Mouse (Mus musculus) erythroblast, embryonic 14.5 days (primary cell): Measurements from ENCODE around the gene Hdac7.

ENCODE experiments used
- GATA1 ChIP-seq: IDR thresholded peaks from 2 replicates; pipeline ENCODE4 v1.6.1; 2012; ENCODE audit warnings: low read length, inconsistent platforms, mixed read lengths
- TAL1 ChIP-seq: IDR thresholded peaks from 3 replicates; pipeline ENCODE4 v1.6.1; 2012; ENCODE audit warnings: low read length, inconsistent platforms, mixed read lengths

- TF ChIP-seq GATA1 (no peak), TAL1 (no peak)
Measured at GRCm38 (mm10) chr15:97787799-97788667, 56.3 kb downstream of the Hdac7 start.
